ENCODE assay signal across 21 mouse cellular contexts in genomic region chr8:45889737-45890136, GRCm38 (mm10). TPM values are rescaled to one million over a fixed set of nuclear protein-coding genes. Genes with fewer than 3 reads are reported as not detected.
"Had no signal": no experiment of that assay in that cellular context is flagged by ENCODE, and none has a peak within 500 bp of the region (broad histone marks: within the 10 kb centered on the region; RNA-seq: fewer than 3 reads in every experiment).

No protein-coding gene starts in this region.

- ATAC-seq: liver, postnatal 0 days; lung, postnatal 0 days; midbrain, embryonic 16.5 days had no signal

- H3K27ac ChIP-seq: lung, embryonic 15.5 days; midbrain, embryonic 10.5 days; midbrain, embryonic 12.5 days; neural tube, embryonic 12.5 days; stomach, embryonic 15.5 days; stomach, postnatal 0 days had no signal

- H3K9me3 ChIP-seq: lung, embryonic 15.5 days; midbrain, embryonic 10.5 days; midbrain, embryonic 12.5 days; neural tube, embryonic 12.5 days; stomach, embryonic 15.5 days had no signal

- H3K4me1 ChIP-seq: stomach, embryonic 15.5 days had no signal

- H3K4me3 ChIP-seq: lung, embryonic 15.5 days; midbrain, embryonic 10.5 days; midbrain, embryonic 12.5 days; neural tube, embryonic 12.5 days; stomach, embryonic 15.5 days had no signal

- DNase-seq: liver, postnatal 0 days; lung, adult 2 months; lung, postnatal 4 days; midbrain, embryonic 14.5 days; right cerebral cortex, postnatal 14 days; thymus, adult 2 months; thymus, postnatal 25 days; thymus, postnatal 4 days had no signal

- H3K27me3 ChIP-seq: lung, embryonic 15.5 days; stomach, embryonic 15.5 days had no signal

- H3K4me2 ChIP-seq: lung, embryonic 15.5 days; midbrain, embryonic 12.5 days; neural tube, embryonic 12.5 days; stomach, embryonic 15.5 days had no signal

- H3K9ac ChIP-seq: liver, postnatal 0 days; lung, embryonic 15.5 days; midbrain, embryonic 12.5 days; neural tube, embryonic 12.5 days; stomach, embryonic 15.5 days had no signal

- H3K36me3 ChIP-seq: lung, embryonic 15.5 days; midbrain, embryonic 10.5 days; midbrain, embryonic 12.5 days; neural tube, embryonic 12.5 days; stomach, embryonic 15.5 days had no signal

RNA-seq across cellular contexts. Expression of gene Pdlim3, which starts 4.5 kb away (rescaled TPM):
- total RNA-seq: megakaryocyte, adult 5-6 weeks; megakaryocyte-erythroid progenitor cell, adult 5-6 weeks had no signal

RNA-seq across cellular contexts. Expression of gene Ccdc110, which starts 44.7 kb away (rescaled TPM):
- total RNA-seq: megakaryocyte, adult 5-6 weeks; megakaryocyte-erythroid progenitor cell, adult 5-6 weeks; neutrophil, adult 5-6 weeks had no signal
- polyA plus RNA-seq: liver, postnatal 0 days; lung, embryonic 15.5 days; lung, postnatal 0 days; midbrain, embryonic 10.5 days; midbrain, embryonic 12.5 days; spleen, adult 2 months; stomach, embryonic 15.5 days; thymus, adult 2 months; urinary bladder, adult 2 months had no signal
